Mouse (Mus musculus): ENCODE data around the gene Zfp410. TPM values are rescaled to one million over a fixed set of nuclear protein-coding genes. Genes with fewer than 3 reads are reported as not detected.

Zfp410 gene
- polyA plus RNA-seq, 1 experiment from 2014 or later = 68.0 TPM

- WGBS = under 1% methylated on average over 39 of the region's 39 CpGs
- H3K27ac ChIP-seq (ENCODE audit: low read depth, low read length) = no peak within 1 kb of the TSS
- no peaks in the 10 kb centered on the region for H3K9me3 ChIP-seq (ENCODE audit: control insufficient read depth, low read length)
- peak within 1 kb of the TSS; percentile 68 for H3K4me2 ChIP-seq (ENCODE audit: low read depth, low read length)
- H3K27me3 ChIP-seq (ENCODE audit: control insufficient read depth, insufficient read depth, low read length) = no peaks in the 10 kb centered on the region
- H3K4me1 ChIP-seq (ENCODE audit: control insufficient read depth, insufficient read depth, low read length) = 0 out of 2 replicates have a peak, but pooled peaks cover 6% of the 10 kb centered on the region
- peak; percentile 93 for ATAC-seq (ENCODE audit: low read depth)
- peak within 1 kb of the TSS; percentile 49 for H3K4me3 ChIP-seq (ENCODE audit: low read depth, low read length)
- H3K36me3 ChIP-seq (ENCODE audit: control insufficient read depth, insufficient read depth, low read length) = no peaks in the 10 kb centered on the region
- peak within 1 kb of the TSS; percentile 53 for H3K9ac ChIP-seq (replicated peaks; ENCODE audit: low read depth, low read length)
Measured at GRCm38 (mm10) chr12:84284885-84285592, 31.6 kb upstream of the Zfp410 start, which contains the start of gene Ptgr2. Gene Ptgr2, plus strand, starts transcription at chr12:84285232.

GRCm38 (mm10) chr12:84285593-84285968, 31.1 kb upstream of the Zfp410 start:
- peak overlapping the region; percentile 68 for H3K4me2 ChIP-seq (ENCODE audit: low read depth, low read length)
- ATAC-seq (ENCODE audit: low read depth) = 0 out of 2 replicates have a peak, but pooled peaks have one; percentile 34
- no peaks in the 10 kb centered on the region for H3K9me3 ChIP-seq (ENCODE audit: control insufficient read depth, low read length)
- H3K27me3 ChIP-seq (ENCODE audit: control insufficient read depth, insufficient read depth, low read length) = no peaks in the 10 kb centered on the region
- no peak overlapping the region for H3K27ac ChIP-seq (ENCODE audit: low read depth, low read length)
- peak overlapping the region; percentile 53 for H3K9ac ChIP-seq (replicated peaks; ENCODE audit: low read depth, low read length)
- 0 out of 2 replicates have a peak, but pooled peaks cover 6% of the 10 kb centered on the region for H3K4me1 ChIP-seq (ENCODE audit: control insufficient read depth, insufficient read depth, low read length)
- H3K36me3 ChIP-seq (ENCODE audit: control insufficient read depth, insufficient read depth, low read length) = no peaks in the 10 kb centered on the region
- H3K4me3 ChIP-seq (ENCODE audit: low read depth, low read length) = peak overlapping the region; percentile 49
- 33% methylated on average over 8 of the region's 8 CpGs for WGBS

GRCm38 (mm10) chr12:84288461-84288860, 28.2 kb upstream of the Zfp410 start:
- Histone ChIP-seq H3K9me3 (ENCODE audit: control insufficient read depth, low read length) (no peaks in the 10 kb centered on the region), H3K4me3 (ENCODE audit: low read depth, low read length) (no peak overlapping the region), H3K4me2 (ENCODE audit: low read depth, low read length) (no peak overlapping the region), H3K27me3 (ENCODE audit: control insufficient read depth, insufficient read depth, low read length) (no peaks in the 10 kb centered on the region), H3K9ac (replicated peaks; ENCODE audit: low read depth, low read length) (no peak overlapping the region), H3K27ac (ENCODE audit: low read depth, low read length) (no peak overlapping the region), H3K4me1 (ENCODE audit: control insufficient read depth, insufficient read depth, low read length) (0 out of 2 replicates have a peak, but pooled peaks cover 6% of the 10 kb centered on the region), H3K36me3 (ENCODE audit: control insufficient read depth, insufficient read depth, low read length) (no peaks in the 10 kb centered on the region)
- ATAC-seq (ENCODE audit: low read depth) = no peak
- 59% methylated on average over 3 of the region's 3 CpGs for WGBS

- WGBS = 96% methylated on average over 6 of the region's 6 CpGs
- no peak overlapping the region for H3K4me3 ChIP-seq (ENCODE audit: low read depth, low read length)
- H3K4me2 ChIP-seq (ENCODE audit: low read depth, low read length) = no peak overlapping the region
- no peak for ATAC-seq (ENCODE audit: low read depth)
- H3K27me3 ChIP-seq (ENCODE audit: control insufficient read depth, insufficient read depth, low read length) = no peaks in the 10 kb centered on the region
- no peak overlapping the region for H3K27ac ChIP-seq (ENCODE audit: low read depth, low read length)
- H3K4me1 ChIP-seq (ENCODE audit: control insufficient read depth, insufficient read depth, low read length) = no peaks in the 10 kb centered on the region
- H3K9me3 ChIP-seq (ENCODE audit: control insufficient read depth, low read length) = no peaks in the 10 kb centered on the region
- H3K36me3 ChIP-seq (ENCODE audit: control insufficient read depth, insufficient read depth, low read length) = peaks cover 3% of the 10 kb centered on the region; the same call in 1 of the 2 replicates
- no peak overlapping the region for H3K9ac ChIP-seq (replicated peaks; ENCODE audit: low read depth, low read length)
Measured at GRCm38 (mm10) chr12:84297851-84298250, 18.8 kb upstream of the Zfp410 start.

GRCm38 (mm10) chr12:84299265-84299664, 17.4 kb upstream of the Zfp410 start:
- H3K4me3 ChIP-seq (ENCODE audit: low read depth, low read length) = no peak overlapping the region
- whole genome bisulfite sequencing = 99% methylated on average over 2 of the region's 2 CpGs
- no peak for ATAC-seq (ENCODE audit: low read depth)
- no peaks in the 10 kb centered on the region for H3K4me1 ChIP-seq (ENCODE audit: control insufficient read depth, insufficient read depth, low read length)
- no peaks in the 10 kb centered on the region for H3K9me3 ChIP-seq (ENCODE audit: control insufficient read depth, low read length)
- peaks cover 3% of the 10 kb centered on the region; the same call in 1 of the 2 replicates for H3K36me3 ChIP-seq (ENCODE audit: control insufficient read depth, insufficient read depth, low read length)
- H3K4me2 ChIP-seq (ENCODE audit: low read depth, low read length) = no peak overlapping the region
- no peak overlapping the region for H3K9ac ChIP-seq (replicated peaks; ENCODE audit: low read depth, low read length)
- no peak overlapping the region for H3K27ac ChIP-seq (ENCODE audit: low read depth, low read length)
- no peaks in the 10 kb centered on the region for H3K27me3 ChIP-seq (ENCODE audit: control insufficient read depth, insufficient read depth, low read length)

GRCm38 (mm10) chr12:84304101-84304500, 12.6 kb upstream of the Zfp410 start:
- H3K4me1 ChIP-seq (ENCODE audit: control insufficient read depth, insufficient read depth, low read length) = no peaks in the 10 kb centered on the region
- no peak for ATAC-seq (ENCODE audit: low read depth)
- no peak overlapping the region for H3K4me2 ChIP-seq (ENCODE audit: low read depth, low read length)
- WGBS = 92% methylated on average over 5 of the region's 5 CpGs
- H3K27ac ChIP-seq (ENCODE audit: low read depth, low read length) = no peak overlapping the region
- no peaks in the 10 kb centered on the region for H3K27me3 ChIP-seq (ENCODE audit: control insufficient read depth, insufficient read depth, low read length)
- H3K9me3 ChIP-seq (ENCODE audit: control insufficient read depth, low read length) = no peaks in the 10 kb centered on the region
- no peak overlapping the region for H3K4me3 ChIP-seq (ENCODE audit: low read depth, low read length)
- no peak overlapping the region for H3K9ac ChIP-seq (replicated peaks; ENCODE audit: low read depth, low read length)
- peaks cover 3% of the 10 kb centered on the region; the same call in 1 of the 2 replicates for H3K36me3 ChIP-seq (ENCODE audit: control insufficient read depth, insufficient read depth, low read length)

GRCm38 (mm10) chr12:84304554-84304953, 12.1 kb upstream of the Zfp410 start:
- peaks cover 3% of the 10 kb centered on the region; the same call in 1 of the 2 replicates for H3K36me3 ChIP-seq (ENCODE audit: control insufficient read depth, insufficient read depth, low read length)
- no peak overlapping the region for H3K27ac ChIP-seq (ENCODE audit: low read depth, low read length)
- no peak overlapping the region for H3K9ac ChIP-seq (replicated peaks; ENCODE audit: low read depth, low read length)
- no peak for ATAC-seq (ENCODE audit: low read depth)
- H3K4me3 ChIP-seq (ENCODE audit: low read depth, low read length) = no peak overlapping the region
- 77% methylated on average over 1 of the region's 1 CpGs for WGBS
- no peak overlapping the region for H3K4me2 ChIP-seq (ENCODE audit: low read depth, low read length)
- no peaks in the 10 kb centered on the region for H3K27me3 ChIP-seq (ENCODE audit: control insufficient read depth, insufficient read depth, low read length)
- no peaks in the 10 kb centered on the region for H3K4me1 ChIP-seq (ENCODE audit: control insufficient read depth, insufficient read depth, low read length)
- no peaks in the 10 kb centered on the region for H3K9me3 ChIP-seq (ENCODE audit: control insufficient read depth, low read length)

- no peak for ATAC-seq (ENCODE audit: low read depth)
- no peak overlapping the region for H3K4me2 ChIP-seq (ENCODE audit: low read depth, low read length)
- H3K27ac ChIP-seq (ENCODE audit: low read depth, low read length) = no peak overlapping the region
- no peak overlapping the region for H3K9ac ChIP-seq (replicated peaks; ENCODE audit: low read depth, low read length)
- H3K4me3 ChIP-seq (ENCODE audit: low read depth, low read length) = no peak overlapping the region
- no peaks in the 10 kb centered on the region for H3K9me3 ChIP-seq (ENCODE audit: control insufficient read depth, low read length)
- H3K36me3 ChIP-seq (ENCODE audit: control insufficient read depth, insufficient read depth, low read length) = no peaks in the 10 kb centered on the region
- WGBS = 80% methylated on average over 4 of the region's 5 CpGs
- no peaks in the 10 kb centered on the region for H3K27me3 ChIP-seq (ENCODE audit: control insufficient read depth, insufficient read depth, low read length)
- H3K4me1 ChIP-seq (ENCODE audit: control insufficient read depth, insufficient read depth, low read length) = peaks cover 5% of the 10 kb centered on the region; the same call in 1 of the 2 replicates
Measured at GRCm38 (mm10) chr12:84311306-84311705, 5.3 kb upstream of the Zfp410 start.

GRCm38 (mm10) chr12:84316006-84316405, 646 bp upstream of the Zfp410 start:
- peak overlapping the region; percentile 99 for H3K4me3 ChIP-seq (ENCODE audit: low read depth, low read length)
- no peak overlapping the region for H3K27ac ChIP-seq (ENCODE audit: low read depth, low read length)
- ATAC-seq (ENCODE audit: low read depth) = no peak; the same call in 1 of the 2 replicates
- H3K9me3 ChIP-seq (ENCODE audit: control insufficient read depth, low read length) = no peaks in the 10 kb centered on the region
- 45% methylated on average over 7 of the region's 7 CpGs for WGBS
- H3K27me3 ChIP-seq (ENCODE audit: control insufficient read depth, insufficient read depth, low read length) = no peaks in the 10 kb centered on the region; the same call in 1 of the 2 replicates
- H3K4me2 ChIP-seq (ENCODE audit: low read depth, low read length) = peak overlapping the region; percentile 83
- H3K9ac ChIP-seq (replicated peaks; ENCODE audit: low read depth, low read length) = peak overlapping the region; percentile 88
- H3K36me3 ChIP-seq (ENCODE audit: control insufficient read depth, insufficient read depth, low read length) = no peaks in the 10 kb centered on the region
- peaks cover 17% of the 10 kb centered on the region for H3K4me1 ChIP-seq (ENCODE audit: control insufficient read depth, insufficient read depth, low read length)
